Mouse (Mus musculus): Measurements from ENCODE around the gene Elk4.

- TF ChIP-seq CTCF (conservative IDR thresholded peaks at IDR 0.05 in 1 of 2, IDR thresholded peaks at IDR 0.05 in 1 of 2; ENCODE audit: low read depth in 2 of 2, low read length in 2 of 2), result peak in 1 of 2 experiments; percentile 54; a peak in 2 of 4 replicates
- TF ChIP-seq TCF12 (IDR thresholded peaks at IDR 0.05; ENCODE audit: low read depth, low read length), result peak; percentile 54; the same call in 1 of the 2 replicates
- no peak for TF ChIP-seq ZNF384 (IDR thresholded peaks at IDR 0.05; ENCODE audit: low read depth, low read length)
- no peak for TF ChIP-seq ZC3H11A (IDR thresholded peaks at IDR 0.05; ENCODE audit: low read depth, low read length)
These were observed 60.2 kb downstream of the Elk4 start, which contains the start of gene Mfsd4a for GRCm38 (mm10) chr1:132067261-132068255.
